Mouse (Mus musculus) C2C12 (cell line): ENCODE measurements around the gene Olfr1388.

Source experiments
- CEBPB ChIP-seq: IDR thresholded peaks from one replicate; pipeline ENCODE4 v1.6.1; 2011; ENCODE audit warnings: low read depth, mild to moderate bottlenecking, control low read depth, moderate library complexity
- CTCF ChIP-seq: IDR thresholded peaks from one replicate; pipeline ENCODE4 v1.5.1; 2011; ENCODE audit not compliant: control insufficient read depth, insufficient read depth, insufficient read length
- MAX ChIP-seq: IDR thresholded peaks from one replicate; pipeline ENCODE4 v1.6.1; 2011; ENCODE audit warnings: mild to moderate bottlenecking, control low read depth
- MYOD1 ChIP-seq: IDR thresholded peaks from one replicate; pipeline ENCODE4 v1.6.1; 2011; ENCODE audit warnings: low read depth; ENCODE audit not compliant: control insufficient read depth, insufficient read length
- USF1 ChIP-seq: IDR thresholded peaks from one replicate; pipeline ENCODE4 v1.6.1; 2011; ENCODE audit warnings: low read depth, mild to moderate bottlenecking, control low read depth, moderate library complexity

GRCm38 (mm10) chr11:49425257-49425927 lies 11.0 kb upstream of the Olfr1388 start:
- no peak for TF ChIP-seq CTCF
- no peak for TF ChIP-seq USF1
- TF ChIP-seq MYOD1, result no peak
- TF ChIP-seq CEBPB, result no peak
- TF ChIP-seq MAX, result no peak
